Mouse (Mus musculus): ENCODE measurements around the gene Olfr1055. TPM values are rescaled to one million over a fixed set of nuclear protein-coding genes. Genes with fewer than 3 reads are reported as not detected.
"Not testable (repeated sequence)": the region's sequence is repeated elsewhere in the genome, so short reads cannot be mapped to it uniquely, and the experiment has no call there.

Olfr1055 gene
- not detected in 2 replicates for polyA plus RNA-seq (2015; fragmentation: Nextera tagmentation; extraction: Ambion mirVana)

- H3K9ac ChIP-seq (replicated peaks; ENCODE audit: low read length): no peak within 1 kb of the TSS
- no peak within 1 kb of the TSS for H3K4me3 ChIP-seq (ENCODE audit: low read length)
- no peak within 1 kb of the TSS for H3K4me2 ChIP-seq (replicated peaks; ENCODE audit: low read depth, low read length)
- no peak for ATAC-seq (ENCODE audit: low FRiP score, low TSS enrichment)
- no peak within 1 kb of the TSS for H3K27ac ChIP-seq (ENCODE audit: low read length)
- no peaks in the 10 kb centered on the region for H3K4me1 ChIP-seq (ENCODE audit: insufficient read depth, low read length)
- no peaks in the 10 kb centered on the region for H3K36me3 ChIP-seq (ENCODE audit: insufficient read depth, low read length)
- WGBS: 75% methylated on average over 5 of the region's 5 CpGs
- H3K9me3 ChIP-seq (ENCODE audit: low read length): no peaks in the 10 kb centered on the region
- H3K27me3 ChIP-seq (ENCODE audit: insufficient read depth, low read length): no peaks in the 10 kb centered on the region
Measured at GRCm38 (mm10) chr2:86350184-86350583, at the start of gene Olfr1055. Olfr1055 (minus strand) TSS chr2:86350284.

- no peaks in the 10 kb centered on the region for H3K4me1 ChIP-seq (ENCODE audit: insufficient read depth, low read length)
- no peaks in the 10 kb centered on the region for H3K9me3 ChIP-seq (ENCODE audit: low read length)
- no peaks in the 10 kb centered on the region for H3K27me3 ChIP-seq (ENCODE audit: insufficient read depth, low read length)
- no peak for ATAC-seq (ENCODE audit: low FRiP score, low TSS enrichment)
- no peak overlapping the region for H3K27ac ChIP-seq (ENCODE audit: low read length)
- no peak overlapping the region for H3K9ac ChIP-seq (replicated peaks; ENCODE audit: low read length)
- no peak overlapping the region for H3K4me2 ChIP-seq (replicated peaks; ENCODE audit: low read depth, low read length)
- H3K4me3 ChIP-seq (ENCODE audit: low read length): no peak overlapping the region
- H3K36me3 ChIP-seq (ENCODE audit: insufficient read depth, low read length): no peaks in the 10 kb centered on the region
- 85% methylated on average over 2 of the region's 2 CpGs for WGBS
Measured at GRCm38 (mm10) chr2:86395114-86395513, 45.0 kb upstream of the Olfr1055 start.

GRCm38 (mm10) chr2:86388461-86388860 is 38.4 kb upstream of the Olfr1055 start, which contains the start of gene Olfr1058:
Olfr1058 (minus strand) TSS chr2:86388561.
- not testable (repeated sequence) for H3K9ac ChIP-seq (replicated peaks; ENCODE audit: low read length); H3K4me1 ChIP-seq (ENCODE audit: insufficient read depth, low read length); H3K27ac ChIP-seq (ENCODE audit: low read length); H3K9me3 ChIP-seq (ENCODE audit: low read length); H3K4me3 ChIP-seq (ENCODE audit: low read length); H3K36me3 ChIP-seq (ENCODE audit: insufficient read depth, low read length); H3K4me2 ChIP-seq (replicated peaks; ENCODE audit: low read depth, low read length); ATAC-seq (ENCODE audit: low FRiP score, low TSS enrichment); H3K27me3 ChIP-seq (ENCODE audit: insufficient read depth, low read length)

- Histone ChIP-seq H3K36me3 (ENCODE audit: insufficient read depth, low read length) (no peaks in the 10 kb centered on the region), H3K4me2 (replicated peaks; ENCODE audit: low read depth, low read length) (no peak within 1 kb of the TSS), H3K9ac (replicated peaks; ENCODE audit: low read length) (no peak within 1 kb of the TSS), H3K27me3 (ENCODE audit: insufficient read depth, low read length) (no peaks in the 10 kb centered on the region), H3K27ac (ENCODE audit: low read length) (no peak within 1 kb of the TSS), H3K4me1 (ENCODE audit: insufficient read depth, low read length) (no peaks in the 10 kb centered on the region), H3K4me3 (ENCODE audit: low read length) (no peak within 1 kb of the TSS), H3K9me3 (ENCODE audit: low read length) (no peaks in the 10 kb centered on the region)
- no peak for ATAC-seq (ENCODE audit: low FRiP score, low TSS enrichment)
Measured at GRCm38 (mm10) chr2:86378293-86378692, 28.2 kb upstream of the Olfr1055 start, which contains the start of gene Olfr1057. Olfr1057 (minus strand) TSS chr2:86378393.

- H3K27me3 ChIP-seq (ENCODE audit: insufficient read depth, low read length); H3K9ac ChIP-seq (replicated peaks; ENCODE audit: low read length); H3K27ac ChIP-seq (ENCODE audit: low read length); H3K4me2 ChIP-seq (replicated peaks; ENCODE audit: low read depth, low read length); H3K4me3 ChIP-seq (ENCODE audit: low read length); ATAC-seq (ENCODE audit: low FRiP score, low TSS enrichment); H3K9me3 ChIP-seq (ENCODE audit: low read length); H3K4me1 ChIP-seq (ENCODE audit: insufficient read depth, low read length); H3K36me3 ChIP-seq (ENCODE audit: insufficient read depth, low read length): not testable (repeated sequence)
- no CpG with 5 or more reads among the region's 6 CpGs for WGBS
Measured at GRCm38 (mm10) chr2:86366342-86366741, 16.3 kb upstream of the Olfr1055 start.

GRCm38 (mm10) chr2:86362369-86362768 is 12.3 kb upstream of the Olfr1055 start, which contains the start of gene Olfr1056:
Olfr1056 (minus strand) TSS chr2:86362469.
- H3K9me3 ChIP-seq (ENCODE audit: low read length): no peaks in the 10 kb centered on the region
- no peak for ATAC-seq (ENCODE audit: low FRiP score, low TSS enrichment)
- H3K4me3 ChIP-seq (ENCODE audit: low read length): no peak within 1 kb of the TSS
- H3K36me3 ChIP-seq (ENCODE audit: insufficient read depth, low read length): no peaks in the 10 kb centered on the region
- H3K27me3 ChIP-seq (ENCODE audit: insufficient read depth, low read length): no peaks in the 10 kb centered on the region
- H3K4me1 ChIP-seq (ENCODE audit: insufficient read depth, low read length): no peaks in the 10 kb centered on the region
- H3K4me2 ChIP-seq (replicated peaks; ENCODE audit: low read depth, low read length): no peak within 1 kb of the TSS
- no peak within 1 kb of the TSS for H3K27ac ChIP-seq (ENCODE audit: low read length)
- no peak within 1 kb of the TSS for H3K9ac ChIP-seq (replicated peaks; ENCODE audit: low read length)

GRCm38 (mm10) chr2:86351751-86352150 is 1.7 kb upstream of the Olfr1055 start:
- not testable (repeated sequence) for H3K4me2 ChIP-seq (replicated peaks; ENCODE audit: low read depth, low read length); H3K27me3 ChIP-seq (ENCODE audit: insufficient read depth, low read length); ATAC-seq (ENCODE audit: low FRiP score, low TSS enrichment); H3K36me3 ChIP-seq (ENCODE audit: insufficient read depth, low read length); H3K9me3 ChIP-seq (ENCODE audit: low read length); H3K27ac ChIP-seq (ENCODE audit: low read length); H3K4me1 ChIP-seq (ENCODE audit: insufficient read depth, low read length); H3K9ac ChIP-seq (replicated peaks; ENCODE audit: low read length); H3K4me3 ChIP-seq (ENCODE audit: low read length)
- WGBS: 97% methylated on average over 1 of the region's 1 CpGs

- 86% methylated on average over 3 of the region's 3 CpGs for WGBS
- H3K27me3 ChIP-seq (ENCODE audit: insufficient read depth, low read length): no peaks in the 10 kb centered on the region
- H3K4me1 ChIP-seq (ENCODE audit: insufficient read depth, low read length): no peaks in the 10 kb centered on the region
- no peaks in the 10 kb centered on the region for H3K36me3 ChIP-seq (ENCODE audit: insufficient read depth, low read length)
- H3K4me2 ChIP-seq (replicated peaks; ENCODE audit: low read depth, low read length): no peak within 1 kb of the TSS
- no peak within 1 kb of the TSS for H3K9ac ChIP-seq (replicated peaks; ENCODE audit: low read length)
- no peak for ATAC-seq (ENCODE audit: low FRiP score, low TSS enrichment)
- no peaks in the 10 kb centered on the region for H3K9me3 ChIP-seq (ENCODE audit: low read length)
- H3K27ac ChIP-seq (ENCODE audit: low read length): no peak within 1 kb of the TSS
- H3K4me3 ChIP-seq (ENCODE audit: low read length): no peak within 1 kb of the TSS
Measured at GRCm38 (mm10) chr2:86335333-86335732, 14.8 kb downstream of the Olfr1055 start, which contains the start of gene Olfr1054. Olfr1054 (minus strand) TSS chr2:86335433.

GRCm38 (mm10) chr2:86315184-86315583 is 34.9 kb downstream of the Olfr1055 start, which contains the start of gene Olfr1053:
Olfr1053 (minus strand) TSS chr2:86315284.
- Histone ChIP-seq H3K9me3 (ENCODE audit: low read length) (no peaks in the 10 kb centered on the region), H3K27ac (ENCODE audit: low read length) (no peak within 1 kb of the TSS), H3K4me2 (replicated peaks; ENCODE audit: low read depth, low read length) (no peak within 1 kb of the TSS), H3K9ac (replicated peaks; ENCODE audit: low read length) (no peak within 1 kb of the TSS), H3K4me3 (ENCODE audit: low read length) (no peak within 1 kb of the TSS), H3K4me1 (ENCODE audit: insufficient read depth, low read length) (no peaks in the 10 kb centered on the region), H3K27me3 (ENCODE audit: insufficient read depth, low read length) (no peaks in the 10 kb centered on the region), H3K36me3 (ENCODE audit: insufficient read depth, low read length) (no peaks in the 10 kb centered on the region)
- 56% methylated on average over 3 of the region's 3 CpGs for WGBS
- no peak for ATAC-seq (ENCODE audit: low FRiP score, low TSS enrichment)
